Mouse (Mus musculus): ENCODE results near the gene Mgat5.

The Mgat5 gene

GRCm38 (mm10) chr1:127242151-127242887 lies 37.5 kb downstream of the Mgat5 start:
- CTCF ChIA-PET: interaction anchor here in 3 of 4 experiments (0.7 to 1.9 kb wide), 4 partner anchors 20 to 217 kb away, joined by 3 to 5 read pairs (median 4); no protein-coding TSS in a partner anchor
- POLR2A ChIA-PET: interaction anchor here in 3 of 4 experiments (0.6 to 1.8 kb wide), 5 partner anchors 14 to 626 kb away, joined by 3 to 7 read pairs (median 4); partner anchors contain the start of gene Rab3gap1 (in 1 of the 3)

GRCm38 (mm10) chr1:127242888-127243588 lies 38.2 kb downstream of the Mgat5 start:
- ChIA-PET POLR2A (interaction anchor here in 3 of 4 experiments (0.6 to 1.8 kb wide), 9 partner anchors 14 to 625 kb away, joined by 3 to 9 read pairs (median 3); partner anchors contain the start of gene Rab3gap1 (in 1 of the 3)), CTCF (interaction anchor here in 2 of 4 experiments (1.1 to 1.9 kb wide), 3 partner anchors 96 to 216 kb away, joined by 3 to 5 read pairs (median 4); no protein-coding TSS in a partner anchor)

GRCm38 (mm10) chr1:127244054-127244770 lies 39.4 kb downstream of the Mgat5 start:
- ChIA-PET POLR2A (interaction anchor here in 2 of 4 experiments (1.0 to 1.2 kb wide), 3 partner anchors 8 to 28 kb away, joined by 3 to 4 read pairs (median 3); no protein-coding TSS in a partner anchor), CTCF (interaction anchor here in 2 of 4 experiments (0.8 to 1.1 kb wide), 2 partner anchors 40 to 95 kb away, joined by 3 to 5 read pairs; partner anchors contain the start of gene Mgat5 (in 1 of the 2))

GRCm38 (mm10) chr1:127246158-127246557 lies 41.3 kb downstream of the Mgat5 start:
- ChIA-PET POLR2A (no interaction called here), CTCF (no interaction called here)

- ChIA-PET POLR2A (interaction anchor here in 1 of 4 experiments (1.0 kb wide), 1 partner anchor 31 kb away, joined by 3 read pairs; no protein-coding TSS in a partner anchor), CTCF (no interaction called here)
These were observed 43.6 kb downstream of the Mgat5 start for GRCm38 (mm10) chr1:127248433-127248832.

- CTCF ChIA-PET: no interaction called here
These were observed 44.8 kb downstream of the Mgat5 start for GRCm38 (mm10) chr1:127249621-127250020.

GRCm38 (mm10) chr1:127250313-127250712 lies 45.5 kb downstream of the Mgat5 start:
- ChIA-PET CTCF (no interaction called here), POLR2A (no interaction called here)

More at GRCm38 (mm10) chr1:127249621-127250020, 44.8 kb downstream of the Mgat5 start:
- POLR2A ChIA-PET: no interaction called here

GRCm38 (mm10) chr1:127251751-127252150 lies 46.9 kb downstream of the Mgat5 start:
- ChIA-PET POLR2A (no interaction called here), CTCF (no interaction called here)

GRCm38 (mm10) chr1:127257005-127257404 lies 52.2 kb downstream of the Mgat5 start:
- ChIA-PET CTCF (interaction anchor here in 1 of 4 experiments (0.6 kb wide), 1 partner anchor 62 kb away, joined by 3 read pairs; no protein-coding TSS in a partner anchor), POLR2A (interaction anchor here in 1 of 4 experiments (1.2 kb wide), 1 partner anchor 28 kb away, joined by 4 read pairs; no protein-coding TSS in a partner anchor)

- CTCF ChIA-PET: no interaction called here
- POLR2A ChIA-PET: no interaction called here
These were observed 54.9 kb downstream of the Mgat5 start for GRCm38 (mm10) chr1:127259669-127260068.

GRCm38 (mm10) chr1:127260969-127261368 lies 56.2 kb downstream of the Mgat5 start:
- CTCF ChIA-PET: interaction anchor here in 2 of 4 experiments (0.9 to 1.9 kb wide), 2 partner anchors 22 kb away, joined by 3 to 6 read pairs; no protein-coding TSS in a partner anchor
- POLR2A ChIA-PET: interaction anchor here in 1 of 4 experiments (0.9 kb wide), 1 partner anchor 17 kb away, joined by 3 read pairs; no protein-coding TSS in a partner anchor

GRCm38 (mm10) chr1:127262170-127262837 lies 57.5 kb downstream of the Mgat5 start:
- CTCF ChIA-PET: interaction anchor here in 2 of 4 experiments (0.6 to 1.9 kb wide), 2 partner anchors 20 to 23 kb away, joined by 3 to 6 read pairs; no protein-coding TSS in a partner anchor

GRCm38 (mm10) chr1:127267985-127268384 lies 63.2 kb downstream of the Mgat5 start:
- POLR2A ChIA-PET: no interaction called here
- CTCF ChIA-PET: no interaction called here

More at GRCm38 (mm10) chr1:127262170-127262837, 57.5 kb downstream of the Mgat5 start:
- POLR2A ChIA-PET: interaction anchor here in 2 of 4 experiments (0.6 to 1.4 kb wide), 2 partner anchors 10 to 20 kb away, joined by 4 read pairs; no protein-coding TSS in a partner anchor

GRCm38 (mm10) chr1:127269343-127269742 lies 64.5 kb downstream of the Mgat5 start:
- CTCF ChIA-PET: interaction anchor here in 1 of 4 experiments (0.6 kb wide), 1 partner anchor 276 kb away, joined by 3 read pairs; no protein-coding TSS in a partner anchor
- POLR2A ChIA-PET: no interaction called here

GRCm38 (mm10) chr1:127270273-127271020 lies 65.6 kb downstream of the Mgat5 start:
- CTCF ChIA-PET: no interaction called here
- POLR2A ChIA-PET: interaction anchor here in 1 of 4 experiments (0.5 kb wide), 1 partner anchor 36 kb away, joined by 3 read pairs; no protein-coding TSS in a partner anchor

- CTCF ChIA-PET: interaction anchor here in 1 of 4 experiments (1.1 kb wide), 1 partner anchor 32 kb away, joined by 3 read pairs; no protein-coding TSS in a partner anchor
- POLR2A ChIA-PET: no interaction called here
These were observed 66.3 kb downstream of the Mgat5 start for GRCm38 (mm10) chr1:127271156-127271555.

- CTCF ChIA-PET: interaction anchor here in 1 of 4 experiments (1.0 kb wide), 1 partner anchor 136 kb away, joined by 3 read pairs; no protein-coding TSS in a partner anchor
- POLR2A ChIA-PET: interaction anchor here in 1 of 4 experiments (1.2 kb wide), 1 partner anchor 9 kb away, joined by 3 read pairs; no protein-coding TSS in a partner anchor
These were observed 68.5 kb downstream of the Mgat5 start for GRCm38 (mm10) chr1:127273363-127273762.

Data from embryonic stem cell, embryonic (primary cell).